Mouse (Mus musculus) macrophage (primary cell): ENCODE measurements at regions not wholly inside any gene's neighbourhood (a gene's known extent, or its start where the extent isn't known, plus 50 kb on each side); places are given as distances from the start of the nearest gene placed in this dataset.

ENCODE experiments used
- H3K27ac ChIP-seq: fragments of 350-480 bp; formaldehyde crosslinking; 2 replicates; pipeline ENCODE4 v1.9.0; 2021
- H3K36me3 ChIP-seq: fragments of 350-480 bp; formaldehyde crosslinking; 2 replicates; pipeline ENCODE4 v1.9.0; 2021; ENCODE audit errors: inconsistent target
- H3K4me3 ChIP-seq: fragments of 350-480 bp; formaldehyde crosslinking; 2 replicates; pipeline ENCODE4 v1.9.0; 2021; ENCODE audit errors: inconsistent target
- H3K79me2 ChIP-seq: fragments of 350-480 bp; formaldehyde crosslinking; 2 replicates; pipeline ENCODE4 v1.9.0; 2021; ENCODE audit errors: inconsistent target
- WGBS: methylation state at CpG from one replicate; pipeline ENCODE4 v1.1.7; 2026; ENCODE audit warnings: inconsistent platforms; ENCODE audit not compliant: missing documents; 5-methylcytosine and 5-hydroxymethylcytosine counted together

- Histone ChIP-seq H3K27ac (no peak overlapping the region), H3K79me2 (no peaks in the 10 kb centered on the region), H3K4me3 (no peak overlapping the region), H3K36me3 (no peaks in the 10 kb centered on the region)
- 39% methylated on average over 1 of the region's 1 CpGs for WGBS
Observed at GRCm38 (mm10) chr7:134501079-134501478, 115.6 kb upstream of the D7Ertd443e start.

- Histone ChIP-seq H3K4me3 (no peak overlapping the region), H3K36me3 (no peaks in the 10 kb centered on the region), H3K79me2 (no peaks in the 10 kb centered on the region), H3K27ac (no peak overlapping the region)
- 93% methylated on average over 6 of the region's 6 CpGs for WGBS
Observed at GRCm38 (mm10) chr7:134510333-134510928, 125.0 kb upstream of the D7Ertd443e start.

GRCm38 (mm10) chr7:134519372-134519975 lies 134.0 kb upstream of the D7Ertd443e start:
- H3K79me2 ChIP-seq = no peaks in the 10 kb centered on the region
- no peak overlapping the region for H3K27ac ChIP-seq
- H3K36me3 ChIP-seq = no peaks in the 10 kb centered on the region
- WGBS = 3% methylated on average over 9 of the region's 9 CpGs
- H3K4me3 ChIP-seq = no peak overlapping the region

GRCm38 (mm10) chr7:134523897-134524296 lies 138.4 kb upstream of the D7Ertd443e start:
- H3K4me3 ChIP-seq = no peak overlapping the region
- no peaks in the 10 kb centered on the region for H3K36me3 ChIP-seq
- no peaks in the 10 kb centered on the region for H3K79me2 ChIP-seq
- no peak overlapping the region for H3K27ac ChIP-seq
- WGBS = 38% methylated on average over 7 of the region's 8 CpGs

- no peaks in the 10 kb centered on the region for H3K79me2 ChIP-seq
- H3K4me3 ChIP-seq = no peak overlapping the region
- WGBS = 86% methylated on average over 1 of the region's 1 CpGs
- no peaks in the 10 kb centered on the region for H3K36me3 ChIP-seq
- no peak overlapping the region for H3K27ac ChIP-seq
Observed at GRCm38 (mm10) chr7:134525041-134525440, 139.6 kb upstream of the D7Ertd443e start.

GRCm38 (mm10) chr7:134525461-134525860 lies 140.0 kb upstream of the D7Ertd443e start:
- Histone ChIP-seq H3K27ac (no peak overlapping the region), H3K36me3 (no peaks in the 10 kb centered on the region), H3K79me2 (no peaks in the 10 kb centered on the region), H3K4me3 (no peak overlapping the region)
- WGBS = 95% methylated on average over 2 of the region's 2 CpGs

- no peaks in the 10 kb centered on the region for H3K36me3 ChIP-seq
- 100% methylated on average over 2 of the region's 2 CpGs for WGBS
- H3K27ac ChIP-seq = no peak overlapping the region
- H3K4me3 ChIP-seq = no peak overlapping the region
- no peaks in the 10 kb centered on the region for H3K79me2 ChIP-seq
Observed at GRCm38 (mm10) chr7:134527351-134527750, 141.9 kb upstream of the D7Ertd443e start.

GRCm38 (mm10) chr7:134528026-134528425 lies 142.4 kb upstream of the Dock1 start:
- Histone ChIP-seq H3K79me2 (no peaks in the 10 kb centered on the region), H3K4me3 (no peak overlapping the region), H3K36me3 (no peaks in the 10 kb centered on the region), H3K27ac (no peak overlapping the region)
- WGBS = 88% methylated on average over 3 of the region's 3 CpGs

- WGBS = 91% methylated on average over 4 of the region's 4 CpGs
- no peaks in the 10 kb centered on the region for H3K79me2 ChIP-seq
- no peaks in the 10 kb centered on the region for H3K36me3 ChIP-seq
- no peak overlapping the region for H3K4me3 ChIP-seq
- no peak overlapping the region for H3K27ac ChIP-seq
Observed at GRCm38 (mm10) chr7:134534821-134535220, 135.6 kb upstream of the Dock1 start.

- 96% methylated on average over 2 of the region's 2 CpGs for WGBS
- Histone ChIP-seq H3K36me3 (no peaks in the 10 kb centered on the region), H3K4me3 (no peak overlapping the region)
Observed at GRCm38 (mm10) chr7:134541699-134542098, 128.8 kb upstream of the Dock1 start.

GRCm38 (mm10) chr7:134546187-134546586 lies 124.3 kb upstream of the Dock1 start:
- WGBS = 82% methylated on average over 6 of the region's 6 CpGs
- Histone ChIP-seq H3K4me3 (no peak overlapping the region), H3K36me3 (no peaks in the 10 kb centered on the region), H3K79me2 (no peaks in the 10 kb centered on the region), H3K27ac (no peak overlapping the region)

More at GRCm38 (mm10) chr7:134541699-134542098, 128.8 kb upstream of the Dock1 start:
- Histone ChIP-seq H3K79me2 (no peaks in the 10 kb centered on the region), H3K27ac (no peak overlapping the region)

- WGBS = 98% methylated on average over 4 of the region's 8 CpGs
- no peaks in the 10 kb centered on the region for H3K79me2 ChIP-seq
- H3K36me3 ChIP-seq = no peaks in the 10 kb centered on the region
- H3K27ac ChIP-seq = no peak overlapping the region
- no peak overlapping the region for H3K4me3 ChIP-seq
Observed at GRCm38 (mm10) chr7:134549286-134549919, 121.1 kb upstream of the Dock1 start.

- WGBS = 16% methylated on average over 7 of the region's 7 CpGs
- H3K4me3 ChIP-seq = no peak overlapping the region
- no peak overlapping the region for H3K27ac ChIP-seq
- no peaks in the 10 kb centered on the region for H3K36me3 ChIP-seq
- no peaks in the 10 kb centered on the region for H3K79me2 ChIP-seq
Observed at GRCm38 (mm10) chr7:134550221-134550809, 120.1 kb upstream of the Dock1 start.

- Histone ChIP-seq H3K4me3 (no peak overlapping the region), H3K27ac (no peak overlapping the region), H3K36me3 (no peaks in the 10 kb centered on the region), H3K79me2 (no peaks in the 10 kb centered on the region)
- WGBS = 77% methylated on average over 6 of the region's 6 CpGs
Observed at GRCm38 (mm10) chr7:134552051-134552451, 118.4 kb upstream of the Dock1 start.

- Histone ChIP-seq H3K79me2 (no peaks in the 10 kb centered on the region), H3K36me3 (no peaks in the 10 kb centered on the region), H3K4me3 (no peak overlapping the region), H3K27ac (peak overlapping the region; percentile 54)
- WGBS = 5% methylated on average over 4 of the region's 4 CpGs
Observed at GRCm38 (mm10) chr7:134556061-134556460, 114.4 kb upstream of the Dock1 start.
